ENCODE assay signal across 9 mouse cellular contexts in genomic region chr15:4043032-4043471, GRCm38 (mm10). TPM values are rescaled to one million over a fixed set of nuclear protein-coding genes. Genes with fewer than 3 reads are reported as not detected.
DNase-seq lines count a peak whose midpoint lies in the region; ATAC-seq lines count a peak whose summit lies in the region.
"Had no signal": no experiment of that assay in that cellular context is flagged by ENCODE, and none has a peak within 500 bp of the region (broad histone marks: within the 10 kb centered on the region; RNA-seq: fewer than 3 reads in every experiment).

No protein-coding gene starts in this region.

- H3K9me3 ChIP-seq in forebrain, embryonic 11.5 days (ENCODE audit: control insufficient read depth, low read length) = no peaks in the 10 kb centered on the region
- H3K9me3 ChIP-seq in forebrain, embryonic 12.5 days = no peaks in the 10 kb centered on the region
- H3K9me3 ChIP-seq in embryonic facial prominence, embryonic 10.5 days = no peaks in the 10 kb centered on the region
- H3K9me3 ChIP-seq in intestine, embryonic 15.5 days = no peaks in the 10 kb centered on the region
- H3K9me3 ChIP-seq: limb, embryonic 12.5 days had no signal

- no peaks in the 10 kb centered on the region; the same call in 1 of the 2 replicates for H3K36me3 ChIP-seq in forebrain, embryonic 11.5 days (ENCODE audit: control insufficient read depth, insufficient read depth, low read length)
- H3K36me3 ChIP-seq in forebrain, embryonic 12.5 days (replicated peaks) = peaks cover 21% of the 10 kb centered on the region
- H3K36me3 ChIP-seq in embryonic facial prominence, embryonic 10.5 days (replicated peaks) = peaks cover 31% of the 10 kb centered on the region
- 0 out of 2 replicates have a peak, but pooled peaks cover 6% of the 10 kb centered on the region for H3K36me3 ChIP-seq in intestine, embryonic 15.5 days

- H3K9ac ChIP-seq in forebrain, embryonic 11.5 days (ENCODE audit: low read length) = no peak overlapping the region
- no peak overlapping the region for H3K9ac ChIP-seq in forebrain, embryonic 12.5 days
- no peak overlapping the region for H3K9ac ChIP-seq in intestine, embryonic 15.5 days
- H3K9ac ChIP-seq: limb, embryonic 12.5 days had no signal

- no peaks in the 10 kb centered on the region for H3K4me1 ChIP-seq in forebrain, embryonic 11.5 days (replicated peaks; ENCODE audit: control insufficient read depth, insufficient read depth, low read length)
- no peaks in the 10 kb centered on the region for H3K4me1 ChIP-seq in forebrain, embryonic 12.5 days
- H3K4me1 ChIP-seq in embryonic facial prominence, embryonic 10.5 days = no peaks in the 10 kb centered on the region
- no peaks in the 10 kb centered on the region for H3K4me1 ChIP-seq in intestine, embryonic 15.5 days (replicated peaks)
- H3K4me1 ChIP-seq: limb, embryonic 12.5 days had no signal

- WGBS in forebrain, embryonic 11.5 days = 21% methylated on average over 4 of the region's 4 CpGs
- WGBS in forebrain, embryonic 12.5 days = 28% methylated on average over 4 of the region's 4 CpGs
- WGBS in embryonic facial prominence, embryonic 10.5 days = 27% methylated on average over 4 of the region's 4 CpGs
- 16% methylated on average over 4 of the region's 4 CpGs for WGBS in intestine, embryonic 15.5 days

- no peak overlapping the region for H3K27ac ChIP-seq in forebrain, embryonic 11.5 days (ENCODE audit: low read depth, low read length)
- no peak overlapping the region for H3K27ac ChIP-seq in forebrain, embryonic 12.5 days
- no peak overlapping the region; the same call in 1 of the 2 replicates for H3K27ac ChIP-seq in embryonic facial prominence, embryonic 10.5 days (replicated peaks)
- H3K27ac ChIP-seq in intestine, embryonic 15.5 days = no peak overlapping the region
- H3K27ac ChIP-seq: limb, embryonic 12.5 days had no signal

- H3K4me2 ChIP-seq in forebrain, embryonic 11.5 days (ENCODE audit: low read depth, low read length, severe bottlenecking) = no peak overlapping the region
- no peak overlapping the region for H3K4me2 ChIP-seq in forebrain, embryonic 12.5 days
- 0 out of 2 replicates have a peak overlapping the region, but pooled peaks have one; percentile 38 for H3K4me2 ChIP-seq in intestine, embryonic 15.5 days (replicated peaks)
- H3K4me2 ChIP-seq: limb, embryonic 12.5 days had no signal

- H3K27me3 ChIP-seq in forebrain, embryonic 11.5 days (ENCODE audit: control insufficient read depth, insufficient read depth, low read length) = no peaks in the 10 kb centered on the region
- H3K27me3 ChIP-seq in forebrain, embryonic 12.5 days = no peaks in the 10 kb centered on the region
- no peaks in the 10 kb centered on the region for H3K27me3 ChIP-seq in embryonic facial prominence, embryonic 10.5 days (replicated peaks; ENCODE audit: low read depth, poor library complexity, severe bottlenecking)
- no peaks in the 10 kb centered on the region for H3K27me3 ChIP-seq in intestine, embryonic 15.5 days (replicated peaks)
- H3K27me3 ChIP-seq: limb, embryonic 12.5 days had no signal

- 0 out of 2 replicates have a peak, but pooled peaks have one; percentile 15 for ATAC-seq in forebrain, embryonic 11.5 days (replicated peaks; ENCODE audit: low FRiP score)
- no peak for ATAC-seq in forebrain, embryonic 12.5 days (ENCODE audit: low FRiP score)
- 0 out of 2 replicates have a peak, but pooled peaks have one; percentile 34 for ATAC-seq in intestine, embryonic 15.5 days
- peak; percentile 93 for ATAC-seq in megakaryocyte progenitor cell, adult 5-6 weeks (replicated peaks; ENCODE audit: poor library complexity)

- DNase-seq in forebrain, embryonic 11.5 days (ENCODE audit: low spot score) = no peak
- peak; percentile 87 for DNase-seq in CD4-positive helper T cell, adult 2 months (ENCODE audit: low read depth, low spot score)
- peak; percentile 15 for DNase-seq in embryonic facial prominence, embryonic 10.5 days (ENCODE audit: low spot score)
- peak; percentile 40 for DNase-seq in thymus, postnatal 25 days
- DNase-seq in right cerebral cortex, adult 18-20 months = no peak

- no peak overlapping the region for H3K4me3 ChIP-seq in forebrain, embryonic 11.5 days (ENCODE audit: low read depth, low read length)
- H3K4me3 ChIP-seq in forebrain, embryonic 12.5 days (replicated peaks) = no peak overlapping the region
- H3K4me3 ChIP-seq in embryonic facial prominence, embryonic 10.5 days = no peak overlapping the region
- H3K4me3 ChIP-seq in intestine, embryonic 15.5 days (replicated peaks) = no peak overlapping the region
- H3K4me3 ChIP-seq: limb, embryonic 12.5 days had no signal

RNA-seq across cellular contexts. Expression of gene Oxct1, which starts 16.9 kb away (rescaled TPM):
- polyA plus RNA-seq in forebrain, embryonic 11.5 days (2014; fragmentation: Nextera tagmentation; extraction: Ambion mirVana) = 188 and 196 TPM in 2 replicates
- polyA plus RNA-seq in forebrain, embryonic 12.5 days (2016; fragmentation: Nextera tagmentation; extraction: Ambion mirVana) = 225 and 233 TPM in 2 replicates
- polyA plus RNA-seq in embryonic facial prominence, embryonic 10.5 days (2016; fragmentation: Nextera tagmentation; extraction: Ambion mirVana) = 102 and 122 TPM in 2 replicates
- 175 and 233 TPM in 2 replicates for polyA plus RNA-seq in intestine, embryonic 15.5 days (2015; fragmentation: Nextera tagmentation; extraction: Ambion mirVana)
- 74.1 and 83.8 TPM in 2 replicates for total RNA-seq in megakaryocyte progenitor cell, adult 5-6 weeks (2015)
- total RNA-seq in megakaryocyte progenitor cell, adult 5-6 weeks (2017) = 257 and 287 TPM in 2 replicates

RNA-seq across cellular contexts. Expression of gene AW549877, which starts 47.5 kb away (rescaled TPM):
- polyA plus RNA-seq in forebrain, embryonic 11.5 days (2014; fragmentation: Nextera tagmentation; extraction: Ambion mirVana) = 57.6 and 61.7 TPM in 2 replicates
- polyA plus RNA-seq in forebrain, embryonic 12.5 days (2016; fragmentation: Nextera tagmentation; extraction: Ambion mirVana) = 57.0 and 62.5 TPM in 2 replicates
- polyA plus RNA-seq in embryonic facial prominence, embryonic 10.5 days (2016; fragmentation: Nextera tagmentation; extraction: Ambion mirVana) = 35.0 and 35.5 TPM in 2 replicates
- 29.3 and 31.6 TPM in 2 replicates for polyA plus RNA-seq in intestine, embryonic 15.5 days (2015; fragmentation: Nextera tagmentation; extraction: Ambion mirVana)
- 32.1 and 35.4 TPM in 2 replicates for total RNA-seq in megakaryocyte progenitor cell, adult 5-6 weeks (2015)
- total RNA-seq in megakaryocyte progenitor cell, adult 5-6 weeks (2017) = 6.7 and 9.9 TPM in 2 replicates

Comparison
In these comparisons a context has a peak if more than half of its experiments do, and no peak if none do; other contexts are left out.
1. DNase-seq: peak in CD4-positive helper T cell, adult 2 months (single experiment), embryonic facial prominence, embryonic 10.5 days (single experiment) and thymus, postnatal 25 days (single experiment); none in forebrain, embryonic 11.5 days (single experiment) and right cerebral cortex, adult 18-20 months (single experiment).